Mouse (Mus musculus): ENCODE measurements around the gene Rasl11b.

DNA sequence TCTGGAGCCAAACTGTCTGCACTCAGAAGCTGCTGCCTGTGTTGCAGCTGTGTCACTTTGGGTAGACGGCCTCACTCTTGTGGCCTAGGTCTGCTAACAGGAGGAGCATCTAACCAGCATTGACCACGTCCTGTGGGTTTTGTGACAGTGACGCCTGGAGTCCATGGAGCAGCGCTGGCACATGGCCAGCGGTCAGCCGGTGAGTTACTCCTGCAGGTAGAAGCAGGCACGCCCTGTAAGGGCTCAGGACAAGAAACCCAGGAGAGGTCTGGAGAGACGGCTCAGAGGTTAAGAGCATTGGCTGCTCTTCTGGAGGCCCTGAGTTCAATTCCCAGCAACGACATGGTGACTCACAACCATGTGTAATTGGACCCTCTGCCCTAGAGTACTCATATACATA, 10.5 kb upstream of the Rasl11b start:
- no peak for TF ChIP-seq CTCF (IDR thresholded peaks at IDR 0.05; ENCODE audit: low read depth, low read length)
- TF ChIP-seq POLR2A (IDR thresholded peaks at IDR 0.05; ENCODE audit: extremely low read depth, insufficient read depth, low read length) = no peak

Data from liver, adult 2 months (tissue).